Mouse (Mus musculus): Measurements from ENCODE around the gene Stim2.

Gene Stim2

GRCm38 (mm10) chr5:53998146-53998742 lies at the start of gene Stim2:
Gene Stim2, plus strand, starts transcription at chr5:53998499.
- DNase-seq (ENCODE audit: low read depth in 1 of 2, low spot score in 2 of 2), result peak; percentile 88 to 96

- no peak for DNase-seq (ENCODE audit: low read depth in 1 of 2, low spot score in 2 of 2)
Measured at GRCm38 (mm10) chr5:53948606-53949266, 49.6 kb upstream of the Stim2 start.

DNA sequence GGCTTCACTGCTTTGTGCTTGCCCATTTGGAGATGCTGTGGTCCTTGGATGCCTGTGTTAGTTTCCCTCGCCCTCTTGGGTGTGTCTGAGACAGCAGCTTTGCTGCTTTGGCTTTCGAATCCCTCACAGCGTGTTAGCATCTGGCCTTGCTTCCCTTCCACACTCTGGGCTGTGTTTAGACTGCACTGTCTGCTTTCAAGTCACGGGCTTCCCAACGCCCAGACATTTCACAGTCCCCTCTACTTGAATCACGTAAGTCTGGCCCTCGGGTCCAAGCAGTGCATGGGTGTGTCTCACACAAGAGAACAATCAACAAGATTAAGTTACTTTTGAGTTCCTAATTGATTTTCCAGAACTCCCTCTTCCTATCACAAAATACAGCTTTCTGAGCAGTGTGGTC lies 48.1 kb upstream of the Stim2 start:
- no peak for DNase-seq (ENCODE audit: low read depth in 1 of 2, low spot score in 2 of 2)

- no peak for DNase-seq (ENCODE audit: low read depth in 1 of 2, low spot score in 2 of 2)
Measured at GRCm38 (mm10) chr5:53953216-53953615, 45.1 kb upstream of the Stim2 start.

DNA sequence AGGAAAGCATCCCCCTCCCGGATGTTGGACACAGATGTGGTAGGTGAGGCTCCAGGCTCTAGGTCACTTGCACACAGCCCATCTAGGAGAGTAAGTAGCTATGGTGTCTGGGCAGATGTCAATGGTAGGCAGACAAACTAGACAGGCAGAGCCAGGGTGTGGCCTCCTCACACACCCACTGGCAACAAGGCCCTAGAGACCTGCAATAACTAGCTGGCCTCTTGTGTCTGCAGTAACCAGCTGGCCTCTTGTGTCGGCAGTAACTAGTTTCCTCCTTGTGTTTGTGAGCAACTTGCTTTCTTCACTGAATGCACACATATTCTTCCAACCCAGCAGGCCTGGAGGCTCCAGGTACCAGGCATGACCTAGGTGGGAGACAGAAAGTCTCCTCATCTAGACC lies 44.5 kb upstream of the Stim2 start:
- DNase-seq (ENCODE audit: low read depth in 1 of 2, low spot score in 2 of 2), result no peak

DNA sequence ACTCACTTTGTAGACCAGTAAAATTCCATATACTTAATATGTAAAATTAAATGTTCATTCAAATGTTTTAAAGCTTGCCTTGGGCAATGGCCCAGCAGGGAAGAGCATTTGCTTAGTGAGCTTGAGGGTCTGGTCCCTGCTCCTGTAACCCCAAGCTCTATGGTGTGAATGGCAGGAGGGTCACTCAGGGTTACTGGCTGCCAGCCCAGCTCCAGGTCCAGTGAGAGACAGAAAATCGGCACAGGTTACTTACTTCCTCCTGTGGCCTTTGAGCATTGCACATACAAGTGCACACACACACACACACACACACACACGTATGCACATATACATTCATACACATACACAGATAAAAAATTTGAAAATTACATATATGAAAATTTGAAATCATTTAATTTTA lies 42.3 kb upstream of the Stim2 start:
- no peak for DNase-seq (ENCODE audit: low read depth in 1 of 2, low spot score in 2 of 2)

- no peak for DNase-seq (ENCODE audit: low read depth in 1 of 2, low spot score in 2 of 2)
Measured at GRCm38 (mm10) chr5:53956396-53957314, 41.6 kb upstream of the Stim2 start.

- DNase-seq (ENCODE audit: low read depth in 1 of 2, low spot score in 2 of 2), result no peak
Measured at GRCm38 (mm10) chr5:53957348-53957747, 41.0 kb upstream of the Stim2 start.

- no peak for DNase-seq (ENCODE audit: low read depth in 1 of 2, low spot score in 2 of 2)
Measured at GRCm38 (mm10) chr5:53961229-53961628, 37.1 kb upstream of the Stim2 start.

DNA sequence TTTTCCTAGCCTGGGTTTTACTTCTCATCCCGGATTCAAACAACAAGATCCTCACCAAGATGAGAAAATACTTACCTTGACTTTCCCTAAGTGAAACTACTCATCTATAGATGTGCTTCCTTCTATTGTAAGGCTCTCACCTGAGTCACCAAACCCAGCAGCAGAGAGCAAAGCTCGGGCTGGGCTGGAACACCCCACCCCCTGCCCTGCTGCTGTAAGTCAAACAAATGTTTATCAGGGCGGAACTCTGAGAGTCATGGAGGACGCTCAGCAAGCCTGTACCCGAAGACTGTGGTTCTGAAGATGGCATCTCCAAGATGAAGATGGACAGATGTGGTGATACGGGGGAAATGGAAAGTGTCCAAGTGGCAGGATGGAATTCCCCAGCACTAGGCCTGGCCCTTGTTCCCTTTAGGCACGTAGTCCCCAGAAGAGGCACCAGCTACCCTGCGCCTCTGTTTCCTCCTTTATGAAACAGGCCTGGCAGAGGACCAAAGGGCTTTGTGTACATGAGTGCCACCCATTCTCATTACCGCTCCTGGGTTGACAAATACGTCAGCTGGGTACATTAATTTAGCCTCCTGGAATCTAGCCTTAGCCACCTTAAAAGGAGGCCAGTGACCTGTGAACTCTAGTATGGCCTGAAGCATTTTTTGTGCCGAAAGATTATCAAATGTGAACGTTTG lies 36.3 kb upstream of the Stim2 start:
- no peak for DNase-seq (ENCODE audit: low read depth in 1 of 2, low spot score in 2 of 2)

DNA sequence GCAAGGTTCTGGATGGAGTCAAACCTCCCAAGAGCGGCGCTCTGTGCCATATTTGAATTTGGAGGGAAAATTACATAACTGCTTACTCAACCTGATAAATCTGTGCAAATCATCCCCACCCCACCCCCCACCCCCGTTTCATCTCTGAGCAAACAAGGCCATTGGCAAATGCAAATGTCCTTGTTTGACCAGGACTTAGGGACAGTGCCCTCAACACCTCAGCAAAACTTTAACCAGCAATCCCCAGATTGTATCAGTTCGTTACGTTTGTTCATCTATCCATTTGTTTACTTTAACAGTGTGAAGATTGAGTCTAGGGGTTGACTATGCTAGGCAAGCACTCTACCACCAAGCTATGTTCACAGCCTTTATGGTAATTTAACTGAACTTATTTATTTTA lies 32.6 kb upstream of the Stim2 start:
- no peak for DNase-seq (ENCODE audit: low read depth in 1 of 2, low spot score in 2 of 2)

DNA sequence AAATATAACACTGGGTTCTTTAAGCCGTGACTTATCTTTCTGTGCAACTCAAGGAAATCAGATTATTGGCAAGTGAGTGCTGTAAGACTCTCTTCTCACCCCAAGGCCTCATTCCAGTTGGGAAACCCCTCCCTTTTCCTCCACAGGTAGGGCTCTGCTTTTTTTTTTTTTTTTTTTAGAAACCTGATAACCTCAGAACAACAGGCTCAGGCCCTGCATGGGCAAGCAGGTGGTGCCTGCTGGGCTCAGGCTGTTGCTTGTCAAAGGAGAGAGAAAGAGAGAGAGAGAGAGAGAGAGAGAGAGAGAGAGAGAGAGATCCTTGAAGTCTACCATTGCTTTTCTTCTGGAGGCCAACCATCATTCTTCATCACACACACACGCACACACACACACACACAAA lies 30.7 kb upstream of the Stim2 start:
- no peak for DNase-seq (ENCODE audit: low read depth in 1 of 2, low spot score in 2 of 2)

DNA sequence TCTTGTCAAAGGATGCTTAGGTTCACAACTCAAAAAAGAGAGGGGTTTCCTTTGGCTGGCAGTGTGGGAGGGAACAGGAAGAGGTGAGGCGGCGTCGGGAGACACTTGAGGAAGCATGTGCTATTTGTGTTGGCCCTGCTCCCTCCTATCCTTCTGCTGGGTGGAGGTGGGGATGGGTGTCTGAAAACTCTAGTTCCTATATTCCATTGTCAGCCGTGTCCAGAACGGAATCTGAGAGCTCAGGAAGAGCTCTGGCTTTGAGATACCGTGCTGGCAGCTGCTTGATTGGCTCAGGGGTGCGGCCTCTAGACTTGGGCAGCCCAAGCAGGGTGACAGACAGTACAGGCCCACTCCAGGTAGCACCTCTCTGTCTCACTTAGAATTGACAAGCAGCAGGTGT lies 28.1 kb upstream of the Stim2 start:
- no peak for DNase-seq (ENCODE audit: low read depth in 1 of 2, low spot score in 2 of 2)

DNA sequence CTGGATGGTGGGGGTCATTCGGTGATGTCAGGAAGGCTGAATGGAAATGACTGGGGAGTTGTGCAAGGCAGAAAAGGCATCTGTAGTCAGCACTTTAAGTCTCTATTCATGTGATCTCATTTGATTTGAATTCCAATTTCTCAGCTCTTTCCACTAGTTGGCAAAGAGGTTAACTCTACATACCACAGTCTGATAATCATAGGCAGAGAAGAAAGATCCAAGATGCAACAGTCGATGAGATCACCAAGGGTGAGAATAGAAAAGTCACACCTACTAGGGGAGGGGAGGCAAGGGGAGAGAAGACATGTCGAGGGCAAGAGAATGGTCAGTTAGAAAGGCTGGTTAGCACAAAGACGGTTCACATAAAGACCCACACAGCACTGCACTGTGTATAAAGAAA lies 27.1 kb upstream of the Stim2 start:
- no peak for DNase-seq (ENCODE audit: low read depth in 1 of 2, low spot score in 2 of 2)

GRCm38 (mm10) chr5:53972905-53973304 lies 25.4 kb upstream of the Stim2 start:
- no peak for DNase-seq (ENCODE audit: low read depth in 1 of 2, low spot score in 2 of 2)

DNA sequence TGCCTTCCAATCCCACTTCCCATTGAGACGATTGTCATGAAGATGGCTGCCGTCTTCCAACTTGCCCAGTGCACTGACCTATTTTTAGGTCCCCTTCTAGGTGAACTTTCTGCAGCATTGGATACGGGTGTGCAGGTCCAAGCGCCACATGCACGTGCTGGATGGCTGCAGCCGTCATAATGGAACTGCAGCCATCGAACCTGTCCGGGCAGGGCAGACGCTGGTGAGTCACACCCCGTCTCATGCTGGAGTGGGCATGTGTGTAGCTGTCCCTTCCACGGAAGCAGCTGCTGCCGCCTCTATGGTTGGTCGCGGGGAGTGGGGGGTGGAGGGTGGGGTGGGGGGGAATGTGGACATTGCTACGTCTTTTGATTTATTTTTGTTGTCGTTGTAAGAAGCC lies 21.8 kb upstream of the Stim2 start:
- no peak for DNase-seq (ENCODE audit: low read depth in 1 of 2, low spot score in 2 of 2)

- no peak for DNase-seq (ENCODE audit: low read depth in 1 of 2, low spot score in 2 of 2)
Measured at GRCm38 (mm10) chr5:53977060-53977459, 21.2 kb upstream of the Stim2 start.

GRCm38 (mm10) chr5:53983358-53983757 lies 14.9 kb upstream of the Stim2 start:
- no peak for DNase-seq (ENCODE audit: low read depth in 1 of 2, low spot score in 2 of 2)

- DNase-seq (ENCODE audit: low read depth in 1 of 2, low spot score in 2 of 2), result no peak
Measured at GRCm38 (mm10) chr5:53985632-53986031, 12.7 kb upstream of the Stim2 start.

GRCm38 (mm10) chr5:53987496-53987895 lies 10.8 kb upstream of the Stim2 start:
- no peak for DNase-seq (ENCODE audit: low read depth in 1 of 2, low spot score in 2 of 2)

DNA sequence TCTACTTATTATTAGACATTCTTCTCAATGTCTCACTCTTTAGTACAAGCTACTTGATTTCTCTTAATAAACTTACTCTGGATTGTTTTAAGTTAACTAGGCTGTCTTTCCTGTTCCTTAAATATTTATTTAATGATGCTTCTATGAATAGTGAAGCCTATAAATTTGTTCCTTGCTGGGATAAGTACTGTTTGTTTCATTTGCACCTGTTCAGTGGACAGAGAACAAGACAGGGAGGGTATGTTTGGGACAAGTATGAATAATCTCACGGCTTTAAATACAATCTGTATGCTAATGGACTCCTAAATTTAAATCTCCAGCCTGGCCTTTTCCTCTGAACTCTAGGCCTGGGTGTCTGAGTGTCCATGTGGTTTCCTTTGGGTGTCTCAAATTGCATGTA lies 10.2 kb upstream of the Stim2 start:
- no peak for DNase-seq (ENCODE audit: low read depth in 1 of 2, low spot score in 2 of 2)

DNA sequence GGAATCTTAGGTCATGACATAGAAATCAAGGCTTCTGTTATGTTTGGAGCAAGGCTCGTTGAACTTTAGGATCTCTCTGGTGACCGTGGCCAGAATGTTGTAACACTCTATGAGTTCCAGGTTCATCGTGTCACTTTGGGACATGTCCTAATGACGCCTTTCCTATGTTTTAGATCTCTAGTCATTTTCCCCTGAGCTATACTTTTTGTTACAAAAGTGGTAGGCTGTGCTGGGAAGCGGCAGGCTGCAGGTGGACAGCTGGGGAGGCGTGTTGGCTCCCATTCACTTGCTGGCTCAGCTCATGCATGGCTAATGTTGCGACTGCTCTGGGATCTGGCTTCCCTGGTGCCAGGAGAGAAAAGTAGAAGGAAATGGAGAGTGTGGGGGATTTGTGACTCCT lies 5.7 kb upstream of the Stim2 start:
- DNase-seq (ENCODE audit: low read depth in 1 of 2, low spot score in 2 of 2), result no peak

All from monocyte, adult 2 months (primary cell).